Mouse (Mus musculus) small intestine, adult 2 months (tissue): ENCODE data around the gene Amtn. TPM values are rescaled to one million over a fixed set of nuclear protein-coding genes. Genes with fewer than 3 reads are reported as not detected.
"Not testable (repeated sequence)": the region's sequence is repeated elsewhere in the genome, so short reads cannot be mapped to it uniquely, and the experiment has no call there.

ENCODE experiments used
- H3K27ac ChIP-seq: fragments of 200-500 bp; 2 replicates; pipeline ENCODE4 v1.5.1; 2012; ENCODE audit warnings: low read depth, low read length, control low read depth, inconsistent platforms; ENCODE audit not compliant: insufficient read depth
- H3K27me3 ChIP-seq: fragments of 200-500 bp; 2 replicates; pipeline ENCODE4 v1.6.1; 2012; ENCODE audit warnings: mild to moderate bottlenecking, moderate library complexity, low read length, inconsistent platforms; ENCODE audit not compliant: control insufficient read depth, insufficient read depth
- H3K36me3 ChIP-seq: fragments of 200-500 bp; 2 replicates; pipeline ENCODE4 v1.6.1; 2012; ENCODE audit warnings: mild to moderate bottlenecking, low read length, control low read depth, inconsistent platforms; ENCODE audit not compliant: control insufficient read depth, insufficient read depth
- H3K4me1 ChIP-seq: fragments of 200-500 bp; 2 replicates; pipeline ENCODE4 v1.6.1; 2012; ENCODE audit warnings: low read length, inconsistent platforms, mixed read lengths; ENCODE audit not compliant: control insufficient read depth, insufficient read depth, insufficient read length
- H3K4me3 ChIP-seq: fragments of 200-500 bp; 2 replicates; pipeline ENCODE4 v1.5.1; 2012; ENCODE audit warnings: low read depth, mild to moderate bottlenecking, control low read depth, inconsistent platforms, low read length, moderate library complexity
- CTCF ChIP-seq: fragments of 200-500 bp; IDR thresholded peaks from 2 replicates; pipeline ENCODE4 v1.5.1; 2012; ENCODE audit warnings: low read depth, mild to moderate bottlenecking, control low read depth, inconsistent platforms, low read length, moderate library complexity, mixed read lengths; ENCODE audit not compliant: insufficient replicate concordance, insufficient read length; ENCODE audit errors: extremely low read depth
- POLR2A ChIP-seq: fragments of 200-500 bp; IDR thresholded peaks from 2 replicates; pipeline ENCODE4 v1.6.1; 2012; ENCODE audit warnings: low read depth, mild to moderate bottlenecking, control low read depth, inconsistent platforms, low read length, moderate library complexity
- WGBS: fragments of 180-500 bp; shearing (Covaris S2); methylation state at CpG from one replicate; pipeline ENCODE4 v1.1.7; 2018; 5-methylcytosine and 5-hydroxymethylcytosine counted together
- polyA plus RNA-seq: library from polyadenylated mRNA; depleted of rRNA; stranded (reverse); fragments of >200 nt; gene quantifications from 2 replicates; pipeline ENCODE4 v1.2.3, GENCODE M21; 2012; rRNA removed

Gene Amtn
- not detected in 2 replicates for polyA plus RNA-seq

- Histone ChIP-seq H3K27me3 (no peaks in the 10 kb centered on the region), H3K4me1 (no peaks in the 10 kb centered on the region), H3K27ac (no peak within 1 kb of the TSS), H3K4me3 (no peak within 1 kb of the TSS), H3K36me3 (no peaks in the 10 kb centered on the region)
- TF ChIP-seq POLR2A (no peak), CTCF (no peak)
- 68% methylated on average over 4 of the region's 4 CpGs for WGBS
Measured at GRCm38 (mm10) chr5:88375808-88376207, at the start of gene Amtn. Gene Amtn, plus strand, starts transcription at chr5:88376108.

GRCm38 (mm10) chr5:88348533-88348932 lies 27.4 kb upstream of the Amtn start:
- not testable (repeated sequence) for H3K4me1 ChIP-seq, H3K4me3 ChIP-seq, H3K27me3 ChIP-seq, H3K27ac ChIP-seq, H3K36me3 ChIP-seq
- 47% methylated on average over 2 of the region's 2 CpGs for WGBS

GRCm38 (mm10) chr5:88364768-88365167 lies 11.1 kb upstream of the Amtn start:
- WGBS: 4% methylated on average over 5 of the region's 5 CpGs

GRCm38 (mm10) chr5:88366886-88367285 lies 9.0 kb upstream of the Amtn start:
- Histone ChIP-seq H3K36me3 (no peaks in the 10 kb centered on the region), H3K27ac (no peak overlapping the region), H3K4me1 (no peaks in the 10 kb centered on the region), H3K27me3 (no peaks in the 10 kb centered on the region), H3K4me3 (no peak overlapping the region)
- TF ChIP-seq POLR2A: no peak
- TF ChIP-seq CTCF: no peak
- WGBS: 16% methylated on average over 1 of the region's 1 CpGs

More at GRCm38 (mm10) chr5:88364768-88365167, 11.1 kb upstream of the Amtn start:
- Histone ChIP-seq H3K4me1 (no peaks in the 10 kb centered on the region), H3K27me3 (no peaks in the 10 kb centered on the region), H3K36me3 (no peaks in the 10 kb centered on the region), H3K27ac (no peak overlapping the region), H3K4me3 (no peak overlapping the region)
- TF ChIP-seq CTCF: no peak
- TF ChIP-seq POLR2A: no peak

GRCm38 (mm10) chr5:88370578-88371232 lies 5.2 kb upstream of the Amtn start:
- WGBS: 22% methylated on average over 6 of the region's 6 CpGs
- Histone ChIP-seq H3K27ac (no peak overlapping the region), H3K27me3 (no peaks in the 10 kb centered on the region), H3K4me1 (no peaks in the 10 kb centered on the region), H3K4me3 (no peak overlapping the region), H3K36me3 (no peaks in the 10 kb centered on the region)
- TF ChIP-seq CTCF (no peak), POLR2A (no peak)

- Histone ChIP-seq H3K27ac (no peak overlapping the region), H3K27me3 (no peaks in the 10 kb centered on the region), H3K4me3 (no peak overlapping the region), H3K4me1 (no peaks in the 10 kb centered on the region), H3K36me3 (no peaks in the 10 kb centered on the region)
- WGBS: 56% methylated on average over 6 of the region's 6 CpGs
- no peak for TF ChIP-seq CTCF
- TF ChIP-seq POLR2A: no peak
Measured at GRCm38 (mm10) chr5:88372563-88372962, 3.3 kb upstream of the Amtn start.

- H3K27me3 ChIP-seq, H3K4me1 ChIP-seq, H3K4me3 ChIP-seq, H3K36me3 ChIP-seq, H3K27ac ChIP-seq: not testable (repeated sequence)
- 86% methylated on average over 2 of the region's 2 CpGs for WGBS
Measured at GRCm38 (mm10) chr5:88391960-88392359, 16.1 kb downstream of the Amtn start.

GRCm38 (mm10) chr5:88398581-88398980 lies 22.7 kb downstream of the Amtn start:
- no peaks in the 10 kb centered on the region for H3K36me3 ChIP-seq
- H3K4me3 ChIP-seq: no peak overlapping the region
- WGBS: 74% methylated on average over 5 of the region's 5 CpGs
- TF ChIP-seq POLR2A (no peak), CTCF (no peak)
- H3K27me3 ChIP-seq: no peaks in the 10 kb centered on the region
- H3K27ac ChIP-seq: no peak overlapping the region
- H3K4me1 ChIP-seq: no peaks in the 10 kb centered on the region
